Mouse (Mus musculus) urinary bladder, postnatal 25 days (tissue): ENCODE results near the gene Serbp1.

Experiments used
- DNase-seq: peaks from one replicate; pipeline ENCODE4 v3.0.0; 2022; ENCODE audit warnings: low spot score

Serbp1 gene

GRCm38 (mm10) chr6:67235649-67236048 lies 2.3 kb upstream of the Serbp1 start:
- DNase-seq: no peak

- DNase-seq: no peak
Measured at GRCm38 (mm10) chr6:67236491-67237234, 1.3 kb upstream of the Serbp1 start.

DNA sequence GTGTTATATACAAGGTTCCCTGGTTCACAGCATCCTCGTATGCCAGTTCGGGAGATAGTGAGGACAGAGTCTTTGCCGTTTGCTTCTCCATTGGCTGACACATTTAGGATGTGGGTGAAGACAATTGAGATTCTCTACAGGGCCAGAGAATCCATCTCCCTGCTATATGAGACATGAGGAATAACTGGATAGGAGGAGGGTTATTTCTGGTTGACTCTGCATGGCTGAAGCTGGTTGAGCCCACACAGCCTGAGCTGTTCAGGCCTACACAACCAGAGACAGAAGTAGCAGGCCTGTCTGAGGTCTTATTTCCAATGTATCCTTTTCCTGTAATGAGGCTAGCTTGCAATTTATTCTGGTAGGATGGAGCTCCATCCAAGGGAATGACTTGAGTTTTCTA lies 3.3 kb downstream of the Serbp1 start:
- DNase-seq: no peak

DNA sequence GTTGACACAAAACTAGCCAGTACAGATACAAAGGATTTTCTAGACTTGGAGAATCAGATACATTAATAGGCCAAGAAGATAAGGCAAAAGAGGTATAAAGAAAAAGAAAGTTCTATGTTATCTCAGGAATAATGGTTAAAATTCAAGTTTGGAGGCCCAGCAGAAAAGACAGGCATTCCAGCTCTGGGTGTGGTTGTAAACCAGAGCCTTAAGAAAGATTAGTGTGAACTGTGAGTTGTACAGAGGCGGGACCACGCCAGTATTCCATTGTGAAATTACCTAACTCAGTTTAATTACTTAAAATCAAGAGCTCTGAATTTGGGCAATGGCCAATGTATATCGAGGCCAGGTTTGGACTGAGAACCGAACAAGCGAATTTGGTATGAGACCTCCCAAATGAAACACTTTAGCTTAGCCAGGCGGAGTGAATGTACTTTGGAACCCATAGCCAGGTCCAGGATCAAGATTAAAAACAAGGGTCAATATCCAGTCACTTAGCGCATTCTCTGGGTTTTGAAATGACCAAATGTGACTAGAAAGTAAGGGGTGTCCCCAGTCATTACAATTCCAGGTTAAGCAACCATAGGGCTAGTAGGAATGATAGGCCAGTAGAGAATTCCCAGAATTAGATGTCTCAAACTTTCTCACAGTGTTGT lies 5.9 kb downstream of the Serbp1 start:
- DNase-seq: no peak

DNA sequence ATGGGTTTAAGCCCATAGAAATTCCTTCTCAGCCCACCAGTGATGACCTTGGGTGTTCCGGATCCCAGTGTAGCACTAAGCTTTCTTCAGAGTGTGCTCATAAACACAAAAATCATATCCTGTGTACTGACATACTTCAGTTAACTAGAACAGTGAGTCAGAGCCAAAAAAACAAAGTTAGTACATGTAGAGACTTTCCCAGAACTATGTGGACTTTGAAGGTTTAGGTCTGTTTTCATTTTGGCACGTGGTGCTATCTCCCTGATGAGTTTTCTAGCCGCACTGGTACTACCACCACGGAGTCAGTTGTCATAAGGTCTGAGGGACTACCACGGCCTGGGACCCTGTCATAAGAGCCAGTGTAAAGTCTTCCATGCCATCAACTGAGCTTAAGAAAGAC lies 6.5 kb downstream of the Serbp1 start:
- DNase-seq: no peak

DNA sequence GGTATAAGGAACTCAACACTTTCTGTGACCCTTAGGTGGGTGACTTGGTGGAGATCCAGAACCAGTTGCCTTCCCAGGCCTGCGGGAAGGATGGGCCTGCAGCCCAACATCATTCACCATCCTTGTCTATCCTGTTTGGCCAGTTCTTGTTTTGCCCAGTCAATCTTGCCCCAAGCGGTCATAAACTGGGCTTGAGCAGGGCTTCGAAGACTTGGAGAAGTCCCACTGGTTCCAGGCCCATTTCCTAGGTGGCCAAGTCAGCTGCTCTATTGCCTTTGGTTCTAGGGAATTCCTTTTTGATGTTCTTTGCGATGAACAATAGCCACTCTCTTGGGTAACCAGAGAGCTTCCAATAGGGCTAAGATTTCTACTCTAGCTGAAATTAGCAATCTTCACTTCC lies 13.1 kb downstream of the Serbp1 start:
- no peak for DNase-seq

- no peak for DNase-seq
Measured at GRCm38 (mm10) chr6:67264935-67265334, 27.0 kb downstream of the Serbp1 start.

DNA sequence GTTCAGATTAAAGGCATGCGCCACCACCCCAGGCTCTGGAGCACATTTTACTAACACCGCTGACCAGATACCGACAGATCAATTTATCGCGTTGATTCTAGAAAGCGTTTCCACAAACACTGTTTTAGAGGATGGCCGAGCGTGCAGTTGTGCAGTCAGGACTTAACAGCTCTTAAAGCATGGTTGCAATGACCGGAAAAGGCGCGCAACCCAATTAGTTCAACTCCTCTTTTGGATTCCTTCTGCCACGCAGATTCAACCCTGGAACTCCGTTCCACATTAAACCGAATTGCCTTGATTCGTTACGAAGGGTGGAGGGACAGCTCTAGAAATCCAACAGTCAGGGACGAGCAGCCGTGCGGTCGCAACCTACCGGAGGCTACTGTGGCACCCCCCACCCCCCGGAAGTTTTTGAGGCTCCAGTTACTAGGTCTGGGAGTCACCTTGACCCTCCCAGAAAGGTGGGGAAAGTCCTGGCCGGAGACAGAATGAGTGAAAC lies 28.2 kb downstream of the Serbp1 start:
- DNase-seq: no peak

GRCm38 (mm10) chr6:67266664-67267407 lies 28.9 kb downstream of the Serbp1 start:
- DNase-seq: peak; percentile 83

GRCm38 (mm10) chr6:67267408-67268244 lies 29.6 kb downstream of the Serbp1 start:
- peak; percentile 30 for DNase-seq

GRCm38 (mm10) chr6:67268245-67268612 lies 30.3 kb downstream of the Serbp1 start:
- no peak for DNase-seq

GRCm38 (mm10) chr6:67268983-67269382 lies 31.0 kb downstream of the Serbp1 start:
- DNase-seq: no peak

GRCm38 (mm10) chr6:67269459-67269858 lies 31.5 kb downstream of the Serbp1 start:
- no peak for DNase-seq

GRCm38 (mm10) chr6:67277944-67278343 lies 40.0 kb downstream of the Serbp1 start:
- no peak for DNase-seq

DNA sequence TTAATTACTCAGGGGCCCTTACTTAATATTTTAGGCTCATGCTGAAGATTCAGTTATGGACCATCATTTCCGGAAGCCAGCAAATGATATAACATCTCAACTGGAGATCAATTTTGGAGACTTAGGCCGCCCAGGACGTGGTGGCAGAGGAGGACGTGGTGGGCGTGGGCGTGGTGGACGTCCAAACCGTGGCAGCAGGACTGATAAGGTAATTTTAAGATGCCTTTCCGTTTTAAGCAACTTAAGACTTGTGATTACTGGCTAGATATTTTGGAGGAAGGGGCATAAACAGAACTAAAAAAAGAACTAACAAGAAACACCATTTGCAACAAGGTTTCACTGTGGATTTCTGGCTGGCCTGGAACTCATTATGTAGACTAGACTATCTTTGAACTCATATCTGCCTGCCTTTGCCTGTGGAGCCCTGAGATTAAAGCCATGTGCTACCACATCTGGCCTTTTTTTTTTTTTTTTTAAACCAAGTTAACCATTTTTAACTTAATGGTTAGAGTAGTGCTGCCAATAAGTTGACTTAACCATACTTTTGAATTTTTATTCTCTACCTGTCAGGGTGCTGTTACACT lies 43.7 kb downstream of the Serbp1 start:
- no peak for DNase-seq

GRCm38 (mm10) chr6:67282897-67283296 lies 44.9 kb downstream of the Serbp1 start:
- no peak for DNase-seq

GRCm38 (mm10) chr6:67292042-67292623 lies 54.2 kb downstream of the Serbp1 start:
- no peak for DNase-seq

GRCm38 (mm10) chr6:67296126-67296525 lies 58.1 kb downstream of the Serbp1 start:
- DNase-seq: no peak

DNA sequence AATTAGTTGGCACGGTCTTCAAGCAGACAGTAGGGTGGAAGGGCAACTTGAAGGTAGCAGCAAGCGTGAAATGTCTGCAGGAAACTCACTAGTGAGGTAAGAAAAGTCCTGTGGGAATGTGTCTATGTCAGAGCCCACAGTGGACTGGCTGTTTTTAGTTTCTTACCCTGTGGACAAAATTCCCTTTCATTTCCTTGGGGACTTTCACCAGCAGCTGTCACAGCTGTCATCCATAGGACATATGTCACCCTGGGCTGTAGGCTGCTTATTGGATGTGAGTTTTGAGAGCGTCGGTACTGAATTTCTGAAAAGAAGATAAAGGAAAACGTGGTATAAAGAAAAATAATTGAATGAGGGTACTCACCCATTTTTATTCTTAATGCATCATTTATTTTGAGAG lies 60.8 kb downstream of the Serbp1 start:
- DNase-seq: no peak

- no peak for DNase-seq
Measured at GRCm38 (mm10) chr6:67300300-67300699, 62.3 kb downstream of the Serbp1 start.

GRCm38 (mm10) chr6:67300710-67301163 lies 62.8 kb downstream of the Serbp1 start:
- DNase-seq: peak; percentile 42
